Mouse (Mus musculus) left cerebral cortex, postnatal 36 days (tissue): ENCODE measurements at regions not wholly inside any gene's neighbourhood (a gene's known extent, or its start where the extent isn't known, plus 50 kb on each side); places are given as distances from the start of the nearest gene placed in this dataset.
A peak's percentile ranks its signal among the peaks of the same experiment; 100 is the strongest.

Experiments
- DNase-seq, 2 experiments: peaks; one replicate each; pipeline ENCODE4 v3.0.0; 2021 to 2022; ENCODE audit warnings: low spot score in 2 of 2, mixed read lengths in 1 of 2
- intact Hi-C: fragments of 180-260 bp; cut with DNase I; formaldehyde crosslinking; loops from one replicate; pipeline ENCODE4 v1.15.1; 2025

DNA sequence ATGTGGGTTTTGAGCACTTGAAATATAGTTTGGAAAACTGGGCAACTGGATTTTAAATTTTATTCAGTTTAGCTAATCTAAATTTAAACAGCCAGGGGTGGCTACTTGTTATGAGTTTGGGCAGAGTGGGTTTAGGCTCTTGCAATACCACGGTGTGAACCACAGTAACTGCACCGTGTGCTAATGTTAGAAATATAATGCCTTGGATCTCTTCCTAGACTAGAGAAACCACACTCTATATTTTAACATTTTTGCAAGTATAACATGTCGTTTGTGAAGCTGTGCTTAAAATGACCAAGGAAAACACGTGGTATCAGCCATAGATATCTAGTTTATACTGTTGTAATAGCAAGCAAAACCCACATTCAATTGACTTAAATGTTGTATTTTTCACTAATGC, 245.9 kb upstream of the Lcorl start:
- DNase-seq, result no peak
- intact Hi-C loops, result no loop called here

DNA sequence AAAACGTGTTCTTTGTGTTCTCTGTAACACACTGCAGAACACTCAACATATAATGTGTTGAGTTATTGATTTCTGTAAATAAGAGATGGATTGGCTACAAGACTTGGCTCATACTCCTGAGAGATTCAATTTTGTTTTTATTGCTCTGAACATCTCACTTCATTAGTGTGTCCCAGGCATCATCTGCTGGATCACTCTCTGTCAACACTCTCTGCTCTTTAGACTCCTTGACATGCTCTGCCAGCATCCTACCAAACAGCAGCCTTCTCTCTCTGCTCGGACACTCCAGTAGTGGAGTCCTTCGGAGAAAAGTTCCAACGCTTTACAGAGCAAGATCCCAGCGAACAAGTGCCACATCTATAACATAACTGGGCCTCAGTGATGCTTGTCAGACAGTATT, 235.1 kb upstream of the Lcorl start:
- DNase-seq, result no peak
- intact Hi-C loops, result no loop called here

DNA sequence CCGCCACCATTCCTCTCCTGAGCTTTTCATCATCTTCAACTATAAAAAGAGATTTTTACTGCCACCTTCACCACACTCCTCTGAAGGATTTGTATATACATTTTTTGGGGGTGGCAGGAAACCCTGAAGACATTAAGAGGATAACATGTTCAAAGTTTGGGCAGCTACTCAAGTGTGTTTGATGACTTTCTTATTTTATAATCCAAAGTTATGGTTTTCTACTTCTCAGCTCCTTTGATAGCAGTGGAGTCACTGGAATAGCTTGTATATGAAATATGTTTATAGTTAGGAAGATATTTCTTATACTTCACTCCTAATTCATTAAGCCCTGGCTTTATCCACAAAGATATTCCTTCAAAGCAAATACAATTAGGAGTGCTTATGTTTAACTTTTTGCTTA, 229.5 kb upstream of the Lcorl start:
- intact Hi-C loops, result no loop called here
- DNase-seq, result no peak

DNA sequence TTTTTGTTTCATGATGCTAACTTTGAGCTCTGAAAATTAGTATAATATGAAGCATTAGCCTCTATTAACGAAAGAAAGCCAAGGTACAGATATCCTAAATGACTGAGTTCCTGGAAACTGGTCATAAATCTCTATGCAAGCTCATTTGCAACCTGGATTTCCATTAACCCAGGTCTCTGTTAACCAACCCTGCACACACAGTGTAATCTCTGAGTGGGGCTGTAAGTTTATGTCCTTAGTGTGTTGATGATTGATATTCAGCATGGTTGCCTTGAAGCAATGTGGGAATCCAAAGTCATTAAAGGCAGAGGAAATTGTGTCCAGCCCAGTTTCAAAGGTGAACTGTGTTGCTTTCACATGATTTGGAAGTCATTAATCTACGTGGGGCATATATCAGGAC, 225.9 kb upstream of the Lcorl start:
- intact Hi-C loops, result no loop called here
- DNase-seq, result no peak

DNA sequence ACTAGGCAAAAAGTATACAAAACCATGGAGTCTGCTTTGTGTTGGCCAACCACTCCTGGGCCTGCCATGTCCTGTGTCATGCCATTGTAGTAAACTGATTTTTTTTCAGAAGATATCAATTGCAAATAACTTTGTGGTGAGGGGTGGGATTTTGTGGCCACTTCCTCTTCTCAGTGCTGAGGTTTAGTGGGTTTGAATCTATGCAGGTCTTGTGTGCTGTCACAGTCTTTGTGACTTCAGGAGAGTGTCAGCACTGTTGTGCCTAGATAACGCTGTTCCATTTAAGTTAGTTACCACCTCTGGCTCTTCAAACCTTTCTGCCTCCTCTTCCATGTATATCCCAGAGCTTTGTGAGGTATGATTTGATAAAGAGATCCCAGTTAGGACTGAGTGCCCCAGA, 216.3 kb upstream of the Lcorl start:
- intact Hi-C loops, result no loop called here
- no peak for DNase-seq

DNA sequence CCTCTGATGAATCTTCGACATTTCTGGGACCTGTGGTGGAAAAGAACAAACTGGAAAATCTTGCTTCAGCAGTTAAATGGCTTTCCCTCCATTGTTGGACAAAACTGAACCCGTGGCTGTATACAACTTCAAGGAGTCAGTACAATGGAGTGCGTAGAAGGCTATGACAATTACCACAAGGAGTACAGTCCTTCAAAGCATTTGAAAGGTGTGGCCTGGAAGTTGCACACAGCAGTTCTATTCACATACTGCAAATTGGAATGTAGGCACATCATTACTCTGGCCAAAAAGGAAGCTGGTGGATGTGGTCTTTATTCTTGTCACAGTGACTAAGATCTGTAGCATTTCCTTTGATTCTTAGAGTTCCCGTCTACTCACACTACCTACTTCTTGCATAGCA, 215.7 kb upstream of the Lcorl start:
- DNase-seq, result no peak
- intact Hi-C loops, result no loop called here

DNA sequence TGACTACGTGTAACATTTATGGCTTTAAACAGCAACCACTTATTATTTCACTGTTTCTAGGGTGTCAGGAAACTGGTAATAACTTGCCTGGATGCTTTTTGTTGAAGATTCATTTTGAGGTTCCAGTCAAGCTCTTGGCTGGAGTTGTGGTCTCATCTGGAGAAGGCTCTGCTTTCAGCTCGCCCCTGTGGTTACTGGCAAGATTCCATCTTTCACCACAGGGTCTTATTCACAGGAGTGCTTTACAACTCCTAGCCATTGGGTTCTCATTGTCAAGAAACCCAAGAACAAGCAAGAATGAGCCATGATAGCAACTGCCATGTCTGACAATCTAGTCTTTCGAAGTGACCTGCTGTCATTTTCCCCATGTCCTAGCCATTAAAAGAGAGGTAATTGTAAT, 202.5 kb upstream of the Lcorl start:
- intact Hi-C loops, result no loop called here
- DNase-seq, result no peak

DNA sequence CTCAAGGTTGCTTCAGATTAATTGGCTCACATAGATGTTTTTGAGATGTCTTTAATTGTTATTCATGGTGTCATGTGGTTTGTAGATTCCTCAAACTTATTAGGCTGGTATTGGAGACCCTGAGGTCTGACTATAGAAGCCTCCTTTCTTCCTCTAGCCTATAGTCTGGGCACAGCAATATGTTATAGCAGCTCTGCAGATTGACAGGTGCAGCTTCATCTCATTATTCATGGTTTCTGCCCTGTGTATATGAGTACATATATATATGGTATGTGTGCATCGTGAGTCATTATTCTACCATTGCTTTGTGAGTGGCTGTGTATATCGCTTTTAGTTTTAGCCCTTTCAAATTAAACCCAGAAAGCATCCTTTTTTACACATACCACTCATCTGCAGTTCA, 197.4 kb upstream of the Lcorl start:
- intact Hi-C loops, result no loop called here
- no peak for DNase-seq

DNA sequence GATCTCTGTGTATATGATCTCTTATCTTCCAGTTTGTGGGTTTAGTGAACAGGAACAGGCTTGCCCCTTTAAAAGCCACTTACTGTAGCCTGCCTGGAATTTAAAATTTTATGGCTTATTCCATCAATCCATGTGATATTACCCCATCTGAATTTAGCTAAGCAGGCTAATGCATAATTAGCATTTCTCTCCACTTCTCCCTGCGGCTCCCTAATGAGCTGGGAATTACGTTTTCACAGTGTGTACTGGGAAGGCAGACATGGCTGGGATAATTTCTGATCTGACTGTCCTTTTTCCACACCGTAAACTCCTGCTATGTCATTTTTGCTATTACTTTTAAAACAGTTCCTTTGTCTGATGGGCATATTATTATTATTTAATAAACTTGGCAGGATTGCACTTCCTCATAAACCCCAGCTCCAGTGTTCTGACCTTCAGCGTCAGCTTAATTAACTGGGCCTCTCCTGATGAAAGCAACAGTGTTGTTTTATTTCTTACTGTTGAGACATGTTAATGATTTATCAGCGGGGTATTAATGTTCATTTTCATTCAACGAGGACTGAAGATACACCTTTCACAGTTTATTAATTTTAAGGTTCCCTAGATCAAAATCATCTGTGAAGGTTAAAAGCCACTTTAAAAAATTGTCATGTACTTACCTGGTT, 185.4 kb upstream of the Lcorl start:
- DNase-seq, result no peak
- intact Hi-C loops, result no loop called here

DNA sequence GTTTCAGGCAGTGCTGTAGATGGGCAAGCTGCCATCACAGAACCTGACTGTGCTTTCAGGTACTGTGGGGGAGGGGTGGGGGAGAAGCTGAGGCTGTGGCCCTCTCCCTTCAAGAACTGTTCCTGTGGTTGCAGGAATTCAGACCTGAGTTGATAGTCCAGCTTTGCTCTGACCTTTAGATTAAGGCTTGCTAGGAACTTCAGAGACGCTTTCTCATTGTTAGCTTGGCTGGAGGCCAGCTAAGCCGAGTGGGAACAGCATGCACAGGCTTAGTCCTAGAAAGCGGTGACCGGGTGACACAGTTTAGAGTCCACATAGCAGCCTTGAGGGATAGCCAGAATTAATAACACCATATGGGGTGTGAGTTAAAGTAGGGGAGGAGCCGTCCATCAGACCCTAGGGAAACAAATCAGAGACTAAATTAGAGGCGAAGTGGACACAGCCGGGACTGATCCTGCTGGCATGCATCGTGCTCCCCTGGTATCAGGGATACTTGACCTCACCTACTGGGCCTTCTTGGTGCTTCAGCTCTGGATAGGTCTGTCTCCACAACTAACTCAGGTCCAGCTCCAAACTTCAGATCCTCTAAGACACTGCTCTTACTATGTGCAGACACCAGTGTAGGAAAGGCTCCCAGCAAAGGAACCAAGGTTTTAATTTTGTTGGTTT, 175.7 kb upstream of the Lcorl start:
- DNase-seq, result peak in 1 of 2 experiments; percentile 15
- intact Hi-C loops, result loop anchor here (10.0 kb wide), 1 partner anchor 182 kb away; no protein-coding TSS in a partner anchor

DNA sequence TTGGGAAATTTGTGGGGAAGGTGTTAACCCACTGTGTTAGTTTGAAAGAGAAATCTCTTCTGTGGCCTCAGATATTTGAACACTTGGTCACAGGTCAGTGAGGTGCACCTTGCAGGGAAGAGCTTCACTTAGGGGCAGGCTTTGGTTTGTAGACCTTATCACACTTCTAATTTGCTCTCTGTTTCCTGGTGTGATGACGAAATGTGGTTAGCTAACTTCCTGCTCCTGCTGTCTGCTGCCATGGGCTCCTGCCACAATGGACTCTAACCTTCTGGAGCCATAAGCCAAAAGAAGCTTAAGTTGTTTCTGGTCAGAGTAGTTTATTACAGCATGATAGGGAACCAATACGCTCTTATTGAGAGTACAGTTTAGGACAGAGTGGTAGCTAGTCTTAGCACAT, 174.8 kb upstream of the Lcorl start:
- intact Hi-C loops, result loop anchor here (10.0 kb wide), 1 partner anchor 183 kb away; no protein-coding TSS in a partner anchor
- DNase-seq, result no peak

DNA sequence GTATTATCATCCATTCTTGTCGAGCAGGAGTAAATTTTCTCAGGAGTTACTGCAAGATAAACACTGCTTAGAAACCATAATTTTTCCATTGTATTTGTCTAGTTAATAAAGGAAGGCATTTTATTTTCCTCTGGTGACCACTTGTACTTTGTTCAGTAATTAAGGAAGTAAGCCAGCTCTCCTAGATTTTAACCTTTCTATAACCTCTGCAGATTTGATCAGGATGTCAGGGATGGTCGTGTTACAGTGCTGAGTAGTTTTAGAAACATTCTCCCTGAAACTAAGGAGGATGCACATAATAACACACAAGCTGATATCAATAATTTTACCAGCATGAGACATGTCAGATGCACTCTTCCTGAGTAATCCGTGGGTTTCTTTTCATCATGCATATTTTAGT, 166.7 kb upstream of the Lcorl start:
- no peak for DNase-seq
- intact Hi-C loops, result no loop called here

DNA sequence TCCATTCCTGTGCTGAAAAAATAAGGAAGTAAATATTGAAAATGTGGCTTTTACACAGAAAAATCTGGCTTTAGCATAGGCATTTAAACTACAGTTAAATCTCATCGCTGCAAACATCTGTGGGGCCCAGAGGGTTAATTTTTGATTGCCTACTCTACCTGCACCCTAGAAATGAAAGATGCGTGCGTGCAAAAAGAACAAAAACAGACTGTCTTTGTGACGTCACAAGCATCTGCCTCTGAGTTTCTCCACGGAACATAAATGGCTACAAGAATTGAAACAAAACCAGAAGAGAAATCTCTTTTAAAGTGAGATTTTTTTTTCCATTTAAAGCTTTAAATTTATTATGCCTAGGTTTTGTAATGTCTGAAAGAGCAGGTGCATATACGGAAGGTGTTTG, 166.0 kb upstream of the Lcorl start:
- DNase-seq, result no peak

DNA sequence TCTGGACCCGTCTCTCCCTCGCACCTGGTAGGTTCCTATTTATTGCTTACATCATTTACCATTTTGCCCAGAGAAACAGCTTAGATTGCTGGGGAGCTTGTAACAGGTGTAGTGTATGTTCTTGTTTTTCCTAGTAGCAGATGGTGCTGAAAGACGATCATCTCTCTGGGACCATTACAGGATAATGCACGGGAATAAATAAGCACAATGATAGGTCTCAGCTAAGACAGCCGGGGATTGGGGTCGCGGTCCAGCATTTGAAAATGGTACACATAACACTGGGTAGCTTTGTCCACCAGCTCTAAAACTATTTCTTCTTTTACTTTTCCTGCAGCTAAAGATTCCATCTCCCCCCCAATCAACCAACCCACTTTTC, 164.6 kb upstream of the Lcorl start:
- no peak for DNase-seq

More for the DNA sequence above, 166.0 kb upstream of the Lcorl start:
- intact Hi-C loops, result no loop called here

DNA sequence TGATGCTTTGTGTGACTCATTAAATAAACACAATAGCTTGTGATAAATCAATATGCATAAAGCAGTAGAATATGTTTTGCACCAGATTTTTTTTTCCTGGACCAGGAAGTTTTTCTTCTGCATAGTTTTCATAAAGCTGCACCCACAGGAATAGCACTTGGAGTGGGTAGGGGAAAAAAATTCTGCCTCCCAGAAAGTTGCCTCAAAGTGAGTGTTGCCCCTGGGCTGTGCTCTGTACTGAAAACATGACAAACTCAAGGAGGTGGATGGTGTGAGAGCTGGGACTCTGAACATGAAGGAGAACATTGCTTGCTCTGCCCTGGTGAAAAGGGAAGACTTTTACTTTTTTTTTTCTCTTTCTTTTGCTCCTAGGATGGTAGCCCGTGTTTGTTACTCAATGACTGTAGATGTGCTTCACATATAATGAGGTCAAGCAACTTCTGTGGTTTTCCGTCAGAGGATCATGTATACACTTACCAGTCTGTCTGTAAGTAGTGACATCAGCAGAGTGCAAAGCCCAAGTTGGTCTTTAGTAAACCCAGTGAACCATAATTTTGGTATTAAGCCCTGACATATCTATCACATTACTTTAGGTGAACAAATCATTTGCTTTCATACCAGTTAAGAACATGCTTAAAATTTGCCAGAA, 164.1 kb upstream of the Lcorl start:
- intact Hi-C loops, result no loop called here

More for the DNA sequence above, 164.6 kb upstream of the Lcorl start:
- intact Hi-C loops, result no loop called here

DNA sequence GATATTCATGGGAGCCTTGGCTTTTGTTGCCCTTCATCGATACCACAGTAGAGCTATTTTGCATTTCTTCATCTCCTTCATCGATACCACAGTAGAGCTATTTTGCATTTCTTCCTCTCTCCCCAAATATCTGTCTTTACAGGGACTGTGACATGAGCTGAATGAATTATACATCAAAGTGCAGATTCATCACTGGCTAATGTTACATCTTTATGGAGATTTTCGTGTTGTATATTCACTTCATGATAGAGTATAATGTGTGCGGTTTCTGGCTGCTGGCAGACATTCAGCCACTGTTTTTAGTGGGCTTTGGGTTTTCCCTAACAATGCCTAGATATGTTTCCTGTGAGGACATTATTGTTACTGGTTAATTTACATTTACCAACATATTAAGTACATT, 162.8 kb upstream of the Lcorl start:
- intact Hi-C loops, result no loop called here
- DNase-seq, result no peak

More for the DNA sequence above, 164.1 kb upstream of the Lcorl start:
- DNase-seq, result no peak

DNA sequence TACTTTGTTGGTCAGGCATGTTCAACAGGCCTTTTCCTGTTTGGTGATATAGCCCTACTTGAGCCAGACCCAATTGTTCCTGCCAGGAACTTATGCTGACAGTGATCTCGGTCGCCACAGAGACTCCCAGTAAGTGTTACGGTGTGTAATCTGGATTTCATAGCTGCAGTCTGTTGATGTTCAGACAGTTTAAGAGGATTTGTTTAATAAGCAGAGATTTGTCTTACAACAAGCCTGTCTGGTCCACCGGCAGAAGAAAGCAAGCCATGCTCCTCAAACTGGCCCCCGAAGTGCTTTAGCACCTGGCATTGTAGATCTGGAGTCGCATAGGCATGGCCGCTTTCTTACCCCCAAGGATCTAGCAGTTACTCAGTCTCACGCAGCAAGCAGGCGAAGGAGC, 150.0 kb upstream of the Lcorl start:
- intact Hi-C loops, result no loop called here
- DNase-seq, result no peak

DNA sequence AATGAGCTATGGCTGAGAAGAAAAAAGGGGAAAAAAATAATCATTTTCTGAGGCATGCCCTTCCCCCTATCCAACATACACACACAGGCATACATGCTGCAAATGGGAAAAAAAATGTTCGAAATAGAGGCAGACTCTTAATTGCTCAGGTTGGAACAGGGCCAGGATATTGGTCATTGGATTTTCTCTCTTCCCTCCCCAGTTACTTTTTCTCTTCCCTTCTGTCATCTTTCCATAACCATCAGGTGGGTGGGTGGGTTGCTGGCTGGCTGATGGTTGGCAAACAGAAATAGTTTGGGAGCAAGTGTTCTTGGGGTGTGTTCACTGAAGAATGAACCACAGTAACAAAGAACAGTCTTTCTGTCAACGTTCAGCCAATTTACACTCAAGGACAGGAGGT, 149.3 kb upstream of the Lcorl start:
- intact Hi-C loops, result no loop called here
- DNase-seq, result no peak

DNA sequence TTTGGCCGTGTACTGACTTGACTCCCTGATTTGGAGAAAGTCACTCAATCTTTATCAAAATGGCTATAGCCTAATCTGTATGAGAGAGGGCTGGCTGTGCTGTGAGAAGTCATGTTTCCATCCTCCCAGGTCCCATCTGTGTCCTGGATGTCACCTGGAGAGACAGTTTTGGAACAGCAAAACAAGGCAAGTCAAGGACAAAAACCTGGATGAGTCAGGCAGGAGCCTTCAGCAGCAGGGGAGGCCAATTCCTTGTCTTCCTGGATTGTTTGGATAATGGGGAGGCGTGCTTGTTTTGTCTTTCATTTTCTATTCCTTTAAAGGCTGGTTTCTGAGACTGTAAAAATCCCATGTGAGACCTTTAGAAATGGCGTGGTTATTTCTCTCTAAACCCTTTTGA, 148.8 kb upstream of the Lcorl start:
- DNase-seq, result no peak
- intact Hi-C loops, result no loop called here

DNA sequence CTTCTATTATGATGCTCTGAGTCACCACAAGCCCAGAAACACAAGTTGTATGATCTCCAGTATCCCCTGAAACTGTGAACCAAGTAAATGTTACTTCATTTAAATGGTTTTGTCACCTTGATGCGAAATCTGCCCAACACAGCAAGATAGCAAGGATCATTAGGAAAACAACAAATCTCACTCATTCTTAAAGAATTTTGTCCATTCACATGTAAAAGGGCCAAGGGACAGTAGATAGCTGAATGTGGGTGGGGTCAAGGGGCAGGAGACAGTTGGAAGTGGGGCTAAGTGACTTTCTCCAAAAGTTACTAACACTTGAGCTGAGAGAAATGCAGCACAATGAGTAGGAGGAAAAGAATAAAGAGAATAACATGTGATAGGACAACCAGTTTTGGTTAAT, 148.2 kb upstream of the Lcorl start:
- no peak for DNase-seq
- intact Hi-C loops, result no loop called here

DNA sequence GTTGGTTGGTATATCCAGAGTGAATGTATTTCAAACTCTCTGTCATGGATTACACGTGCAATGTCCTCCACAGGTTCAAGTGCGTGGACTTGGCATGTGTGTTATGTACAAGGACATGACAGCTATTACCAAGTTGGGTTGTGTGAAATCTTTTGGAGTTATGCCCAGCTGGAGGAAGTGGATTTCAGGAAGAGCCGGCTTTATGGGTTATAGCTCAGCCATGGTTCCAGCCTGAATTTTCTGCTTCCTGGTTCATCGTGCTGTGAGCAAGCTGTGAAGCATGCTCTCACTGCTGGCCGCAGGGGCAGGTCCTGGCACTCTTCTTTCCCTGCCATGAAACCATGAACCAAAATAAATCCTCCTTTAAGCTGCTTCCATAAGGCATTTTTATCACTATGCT, 144.6 kb upstream of the Lcorl start:
- DNase-seq, result no peak
- intact Hi-C loops, result no loop called here
